Mouse (Mus musculus) bone marrow, adult 2 months (tissue): ENCODE measurements around the gene Fcamr. TPM values are rescaled to one million over a fixed set of nuclear protein-coding genes. Genes with fewer than 3 reads are reported as not detected.

Experiments
- H3K27ac ChIP-seq: fragments of 200-500 bp; 2 replicates; pipeline ENCODE4 v1.5.1; 2012; ENCODE audit warnings: low read depth, mild to moderate bottlenecking, control low read depth, inconsistent platforms, low read length; ENCODE audit not compliant: control insufficient read depth, poor library complexity, insufficient read depth
- H3K4me1 ChIP-seq: fragments of 200-500 bp; 2 replicates; pipeline ENCODE4 v1.6.1; 2011; ENCODE audit warnings: low read length; ENCODE audit not compliant: control insufficient read depth, insufficient read depth
- H3K4me3 ChIP-seq: fragments of 200-500 bp; replicated peaks from 2 replicates; pipeline ENCODE3; 2011; ENCODE audit warnings: mild to moderate bottlenecking, low read depth, low read length, control low read depth; ENCODE audit not compliant: control insufficient read depth
- CTCF ChIP-seq: fragments of 200-500 bp; IDR thresholded peaks from 2 replicates; pipeline ENCODE4 v1.5.1; 2011; ENCODE audit warnings: low read length, control low read depth; ENCODE audit not compliant: control insufficient read depth, insufficient read depth
- POLR2A ChIP-seq: fragments of 200-500 bp; IDR thresholded peaks from 2 replicates; pipeline ENCODE4 v1.6.1; 2011; ENCODE audit warnings: low read depth, mild to moderate bottlenecking, control low read depth, low read length, borderline replicate concordance; ENCODE audit not compliant: control insufficient read depth
- WGBS: fragments of 180-500 bp; shearing (Covaris S2); methylation state at CpG from one replicate; pipeline ENCODE4 v1.1.7; 2018; 5-methylcytosine and 5-hydroxymethylcytosine counted together
- polyA plus RNA-seq: library from polyadenylated mRNA; stranded (reverse); fragments of >200 nt; gene quantifications from 2 replicates; pipeline ENCODE4 v1.2.4, GENCODE M21; 2011; ENCODE audit warnings: low replicate concordance; ENCODE audit not compliant: missing spikeins, insufficient read depth, insufficient read length

Fcamr gene
- polyA plus RNA-seq, 1 experiment = not detected

- no peak overlapping the region for H3K4me3 ChIP-seq
- WGBS = 48% methylated on average over 5 of the region's 5 CpGs
- TF ChIP-seq POLR2A = no peak
- no peak for TF ChIP-seq CTCF
- H3K27ac ChIP-seq = peak overlapping the region; percentile 74
- H3K4me1 ChIP-seq = no peaks in the 10 kb centered on the region; the same call in 1 of the 2 replicates
Observed at GRCm38 (mm10) chr1:130850405-130850804, 49.7 kb downstream of the Fcamr start.

DNA sequence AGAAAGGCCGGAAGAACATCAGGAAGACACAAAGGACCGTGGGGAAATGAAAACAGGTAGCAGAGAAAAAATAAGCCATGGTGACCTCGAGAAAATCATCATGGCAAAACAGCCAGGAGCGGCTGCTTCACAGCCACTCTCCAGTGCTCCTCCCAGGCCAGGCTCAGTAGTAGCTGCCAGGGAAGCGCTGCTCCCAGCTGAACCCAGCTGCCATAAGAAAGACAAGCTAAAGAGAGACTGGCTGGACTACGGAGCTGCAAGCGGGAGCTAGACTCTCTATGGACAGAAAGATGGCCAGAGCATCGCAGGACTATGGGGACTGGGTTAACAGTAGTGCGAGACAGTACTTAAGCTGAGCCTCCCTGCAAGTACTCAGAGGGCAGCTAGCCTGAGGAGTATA is 54.1 kb downstream of the Fcamr start:
- TF ChIP-seq CTCF = no peak
- no peak for TF ChIP-seq POLR2A
- H3K4me3 ChIP-seq = no peak overlapping the region
- H3K27ac ChIP-seq = no peak overlapping the region
- 77% methylated on average over 9 of the region's 9 CpGs for WGBS
- H3K4me1 ChIP-seq = no peaks in the 10 kb centered on the region; the same call in 1 of the 2 replicates

- no peak overlapping the region for H3K4me3 ChIP-seq
- 81% methylated on average over 2 of the region's 2 CpGs for WGBS
- no peak overlapping the region for H3K27ac ChIP-seq
- TF ChIP-seq CTCF = no peak
- TF ChIP-seq POLR2A = no peak
- H3K4me1 ChIP-seq = no peaks in the 10 kb centered on the region; the same call in 1 of the 2 replicates
Observed at GRCm38 (mm10) chr1:130855723-130856122, 55.0 kb downstream of the Fcamr start.

GRCm38 (mm10) chr1:130857456-130857855 is 56.8 kb downstream of the Fcamr start:
- TF ChIP-seq POLR2A (no peak), CTCF (no peak)
- Histone ChIP-seq H3K4me1 (no peaks in the 10 kb centered on the region), H3K4me3 (no peak overlapping the region), H3K27ac (no peak overlapping the region)
- WGBS = 87% methylated on average over 4 of the region's 4 CpGs

GRCm38 (mm10) chr1:130864238-130864637 is 63.5 kb downstream of the Fcamr start:
- H3K4me1 ChIP-seq = peaks cover 1% of the 10 kb centered on the region
- no peak overlapping the region for H3K4me3 ChIP-seq
- H3K27ac ChIP-seq = peak overlapping the region; percentile 87
- 15% methylated on average over 4 of the region's 4 CpGs for WGBS
- TF ChIP-seq POLR2A (peak; percentile 38; the same call in 1 of the 2 replicates), CTCF (no peak)

Other genes starting within 250 kb of the Fcamr start
- gene Zp3r, start 171.3 kb upstream of the Fcamr start, polyA plus RNA-seq = 0.82 TPM in 1 of 2 replicates, not detected in the other
- 1.1 TPM in 1 of 2 replicates, not detected in the other for gene C4bp, start 139.3 kb upstream of the Fcamr start, polyA plus RNA-seq
- 0.63 TPM in 1 of 2 replicates, not detected in the other for gene Gm29427, start 85.1 kb upstream of the Fcamr start, polyA plus RNA-seq
- 11.6 and 16.1 TPM in 2 replicates for gene Yod1, start 83.6 kb upstream of the Fcamr start, polyA plus RNA-seq
- gene Pfkfb2, start 71.6 kb upstream of the Fcamr start, polyA plus RNA-seq = 6.9 and 14.5 TPM in 2 replicates
- gene AA986860, start 68.9 kb upstream of the Fcamr start, polyA plus RNA-seq = 1.9 and 2.6 TPM in 2 replicates
- gene Pigr, start 25.8 kb downstream of the Fcamr start, polyA plus RNA-seq = 1.3 and 1.7 TPM in 2 replicates
- 13.2 and 36.6 TPM in 2 replicates for gene Fcmr, start 64.8 kb downstream of the Fcamr start, polyA plus RNA-seq
- gene Il24, start 86.6 kb downstream of the Fcamr start, polyA plus RNA-seq = not detected in 2 replicates
- gene Il20, start 110.5 kb downstream of the Fcamr start, polyA plus RNA-seq = not detected in 2 replicates
- not detected in 2 replicates for gene Il19, start 139.2 kb downstream of the Fcamr start, polyA plus RNA-seq
- 1.1 TPM in 1 of 2 replicates, not detected in the other for gene Il10, start 218.9 kb downstream of the Fcamr start, polyA plus RNA-seq